Comparison of ENCODE assay signal across 18 mouse cellular contexts in genomic region chr6:6856881-6857280, GRCm38 (mm10). TPM values are rescaled to one million over a fixed set of nuclear protein-coding genes. Genes with fewer than 3 reads are reported as not detected.
DNase-seq lines count a peak whose midpoint lies in the region; ATAC-seq and TF ChIP-seq lines count a peak whose summit lies in the region.
"Had no signal": no experiment of that assay in that cellular context is flagged by ENCODE, and none has a peak within 500 bp of the region (broad histone marks: within the 10 kb centered on the region; RNA-seq: fewer than 3 reads in every experiment).

No protein-coding gene starts in this region.

- H3K9ac ChIP-seq in hindbrain, embryonic 11.5 days (ENCODE audit: low read depth, low read length): no peak overlapping the region
- H3K9ac ChIP-seq in hindbrain, embryonic 13.5 days: no peak overlapping the region
- peak overlapping the region; percentile 44; the same call in 1 of the 2 replicates for H3K9ac ChIP-seq in embryonic facial prominence, embryonic 11.5 days (replicated peaks; ENCODE audit: low read length)
- peak overlapping the region; percentile 57 for H3K9ac ChIP-seq in forebrain, embryonic 12.5 days
- H3K9ac ChIP-seq in limb, embryonic 13.5 days: no peak overlapping the region
- H3K9ac ChIP-seq in lung, postnatal 0 days (replicated peaks; ENCODE audit: low read depth): no peak overlapping the region
- H3K9ac ChIP-seq: liver, embryonic 13.5 days; lung, embryonic 14.5 days had no signal

- no peaks in the 10 kb centered on the region for H3K9me3 ChIP-seq in hindbrain, embryonic 11.5 days (ENCODE audit: control insufficient read depth, low read length)
- no peaks in the 10 kb centered on the region for H3K9me3 ChIP-seq in hindbrain, embryonic 13.5 days
- H3K9me3 ChIP-seq in embryonic facial prominence, embryonic 11.5 days (replicated peaks; ENCODE audit: control insufficient read depth, low read length): no peaks in the 10 kb centered on the region
- no peaks in the 10 kb centered on the region for H3K9me3 ChIP-seq in forebrain, embryonic 12.5 days
- H3K9me3 ChIP-seq in limb, embryonic 13.5 days: no peaks in the 10 kb centered on the region
- H3K9me3 ChIP-seq in lung, postnatal 0 days (ENCODE audit: low read length): no peaks in the 10 kb centered on the region
- H3K9me3 ChIP-seq: liver, embryonic 13.5 days had no signal

- ATAC-seq in hindbrain, embryonic 11.5 days (ENCODE audit: low FRiP score): no peak
- no peak for ATAC-seq in hindbrain, embryonic 13.5 days (ENCODE audit: low FRiP score)
- ATAC-seq in embryonic facial prominence, embryonic 11.5 days (replicated peaks; ENCODE audit: insufficient number of reproducible peaks, low FRiP score, low TSS enrichment, low read depth): no peak
- no peak for ATAC-seq in forebrain, embryonic 12.5 days (ENCODE audit: low FRiP score)
- no peak for ATAC-seq in limb, embryonic 13.5 days (ENCODE audit: low FRiP score, low read depth)
- ATAC-seq in lung, postnatal 0 days: no peak
- ATAC-seq: inflammation-experienced regulatory T-cells, adult 6 months had no signal

- no peaks in the 10 kb centered on the region for H3K4me1 ChIP-seq in hindbrain, embryonic 11.5 days (replicated peaks; ENCODE audit: control insufficient read depth, insufficient read depth, low read length)
- no peaks in the 10 kb centered on the region; the same call in 1 of the 2 replicates for H3K4me1 ChIP-seq in hindbrain, embryonic 13.5 days (replicated peaks)
- H3K4me1 ChIP-seq in embryonic facial prominence, embryonic 11.5 days (ENCODE audit: control insufficient read depth, insufficient read depth, low read length): peaks cover 3% of the 10 kb centered on the region; the same call in 1 of the 2 replicates
- H3K4me1 ChIP-seq in forebrain, embryonic 12.5 days: peaks cover 6% of the 10 kb centered on the region
- peaks cover 28% of the 10 kb centered on the region for H3K4me1 ChIP-seq in limb, embryonic 13.5 days
- H3K4me1 ChIP-seq in lung, postnatal 0 days (ENCODE audit: insufficient read depth, low read depth, low read length): peaks cover 5% of the 10 kb centered on the region; the same call in 1 of the 2 replicates
- H3K4me1 ChIP-seq: liver, embryonic 13.5 days had no signal

- no peak overlapping the region for H3K27ac ChIP-seq in hindbrain, embryonic 11.5 days (ENCODE audit: low read depth, low read length)
- H3K27ac ChIP-seq in hindbrain, embryonic 13.5 days: no peak overlapping the region
- peak overlapping the region; percentile 65; the same call in 1 of the 2 replicates for H3K27ac ChIP-seq in embryonic facial prominence, embryonic 11.5 days (replicated peaks; ENCODE audit: low read depth, low read length)
- H3K27ac ChIP-seq in forebrain, embryonic 12.5 days: peak overlapping the region; percentile 83
- no peak overlapping the region for H3K27ac ChIP-seq in limb, embryonic 13.5 days
- H3K27ac ChIP-seq in lung, postnatal 0 days (ENCODE audit: low read length): no peak overlapping the region
- H3K27ac ChIP-seq: left cerebral cortex, adult 2 months; liver, embryonic 13.5 days; macrophage had no signal

- H3K27me3 ChIP-seq in hindbrain, embryonic 11.5 days (ENCODE audit: control insufficient read depth, insufficient read depth, low read length): peaks cover 92% of the 10 kb centered on the region
- H3K27me3 ChIP-seq in hindbrain, embryonic 13.5 days: peaks cover 96% of the 10 kb centered on the region
- H3K27me3 ChIP-seq in embryonic facial prominence, embryonic 11.5 days (ENCODE audit: control insufficient read depth, insufficient read depth, low read length): peaks cover 25% of the 10 kb centered on the region
- peaks cover 92% of the 10 kb centered on the region for H3K27me3 ChIP-seq in forebrain, embryonic 12.5 days
- H3K27me3 ChIP-seq in limb, embryonic 13.5 days: peaks cover 92% of the 10 kb centered on the region
- H3K27me3 ChIP-seq in lung, postnatal 0 days (replicated peaks; ENCODE audit: insufficient read depth, low read length): peaks cover 65% of the 10 kb centered on the region

- no peaks in the 10 kb centered on the region for H3K36me3 ChIP-seq in hindbrain, embryonic 11.5 days (ENCODE audit: control insufficient read depth, insufficient read depth, low read length)
- no peaks in the 10 kb centered on the region for H3K36me3 ChIP-seq in hindbrain, embryonic 13.5 days
- H3K36me3 ChIP-seq in embryonic facial prominence, embryonic 11.5 days (replicated peaks; ENCODE audit: control insufficient read depth, insufficient read depth, low read depth, low read length): no peaks in the 10 kb centered on the region
- H3K36me3 ChIP-seq in forebrain, embryonic 12.5 days (replicated peaks): no peaks in the 10 kb centered on the region
- H3K36me3 ChIP-seq in limb, embryonic 13.5 days: no peaks in the 10 kb centered on the region
- H3K36me3 ChIP-seq in lung, postnatal 0 days (ENCODE audit: insufficient read depth, low read length): no peaks in the 10 kb centered on the region
- H3K36me3 ChIP-seq: liver, embryonic 13.5 days had no signal

- no peak for TF ChIP-seq CTCF in lung, postnatal 0 days (IDR thresholded peaks at IDR 0.05)

- H3K4me2 ChIP-seq in hindbrain, embryonic 11.5 days (replicated peaks; ENCODE audit: low read depth, low read length): no peak overlapping the region
- H3K4me2 ChIP-seq in hindbrain, embryonic 13.5 days: no peak overlapping the region
- peak overlapping the region; percentile 39; the same call in 1 of the 2 replicates for H3K4me2 ChIP-seq in embryonic facial prominence, embryonic 11.5 days (ENCODE audit: low read depth, low read length)
- H3K4me2 ChIP-seq in forebrain, embryonic 12.5 days: peak overlapping the region; percentile 50
- peak overlapping the region; percentile 47; the same call in 1 of the 2 replicates for H3K4me2 ChIP-seq in limb, embryonic 13.5 days (replicated peaks)
- no peak overlapping the region for H3K4me2 ChIP-seq in lung, postnatal 0 days (replicated peaks; ENCODE audit: low read depth, low read length)
- H3K4me2 ChIP-seq: liver, embryonic 13.5 days; lung, embryonic 14.5 days had no signal

- WGBS in hindbrain, embryonic 11.5 days: 2% methylated on average over 4 of the region's 4 CpGs
- WGBS in hindbrain, embryonic 13.5 days: under 1% methylated on average over 4 of the region's 4 CpGs
- 1% methylated on average over 4 of the region's 4 CpGs for WGBS in embryonic facial prominence, embryonic 11.5 days
- WGBS in forebrain, embryonic 12.5 days: 1% methylated on average over 4 of the region's 4 CpGs
- WGBS in limb, embryonic 13.5 days: 5% methylated on average over 4 of the region's 4 CpGs
- 3% methylated on average over 4 of the region's 4 CpGs for WGBS in lung, postnatal 0 days

- H3K4me3 ChIP-seq in hindbrain, embryonic 11.5 days (ENCODE audit: low read depth, low read length): no peak overlapping the region
- H3K4me3 ChIP-seq in hindbrain, embryonic 13.5 days: no peak overlapping the region
- peak overlapping the region; percentile 17; the same call in 1 of the 2 replicates for H3K4me3 ChIP-seq in embryonic facial prominence, embryonic 11.5 days (ENCODE audit: low read depth, low read length)
- peak overlapping the region; percentile 35 for H3K4me3 ChIP-seq in forebrain, embryonic 12.5 days (replicated peaks)
- H3K4me3 ChIP-seq in limb, embryonic 13.5 days: no peak overlapping the region
- H3K4me3 ChIP-seq in lung, postnatal 0 days (ENCODE audit: low read depth, low read length): no peak overlapping the region
- H3K4me3 ChIP-seq: liver, embryonic 13.5 days had no signal

- no peak for TF ChIP-seq EP300 in lung, postnatal 0 days (IDR thresholded peaks at IDR 0.05)

- DNase-seq in hindbrain, embryonic 11.5 days (ENCODE audit: low spot score): peak; percentile 43
- DNase-seq in embryonic facial prominence, embryonic 11.5 days (ENCODE audit: low spot score): peak; percentile 14
- DNase-seq in lung, postnatal 0 days (ENCODE audit: low spot score): no peak
- DNase-seq in yolk sac, embryonic 10.5 days (ENCODE audit: low spot score): no peak
- no peak for DNase-seq in cerebellum, adult 11-12 months
- DNase-seq: cerebellum, adult 8-10 months; kidney, adult 9 months; kidney, postnatal 25 days; left cerebral cortex, postnatal 4 days; liver, embryonic 13.5 days; lung, embryonic 14.5 days had no signal

RNA-seq across cellular contexts. Expression of gene Dlx6, which starts 6.3 kb away (rescaled TPM):
- polyA plus RNA-seq in hindbrain, embryonic 11.5 days (2014; fragmentation: Nextera tagmentation; extraction: Ambion mirVana): 0.29 and 0.65 TPM in 2 replicates
- polyA plus RNA-seq in hindbrain, embryonic 13.5 days (2015; fragmentation: Nextera tagmentation; extraction: Ambion mirVana): 0.18 TPM in 1 of 2 replicates, not detected in the other
- 3.2 and 5.1 TPM in 2 replicates for polyA plus RNA-seq in embryonic facial prominence, embryonic 11.5 days (2014; fragmentation: Nextera tagmentation; extraction: Ambion mirVana)
- polyA plus RNA-seq in forebrain, embryonic 12.5 days (2016; fragmentation: Nextera tagmentation; extraction: Ambion mirVana): 10.1 and 15.7 TPM in 2 replicates
- polyA plus RNA-seq in limb, embryonic 13.5 days (2015; fragmentation: Nextera tagmentation; extraction: Ambion mirVana): 1.5 and 2.7 TPM in 2 replicates
- polyA plus RNA-seq in lung, postnatal 0 days (2015; fragmentation: Nextera tagmentation; extraction: Ambion mirVana): not detected in 2 replicates
- polyA plus RNA-seq: heart, embryonic 16.5 days; inflammation-experienced regulatory T-cells, adult 6 months; liver, embryonic 13.5 days; lung, embryonic 14.5 days; macrophage had no signal

RNA-seq across cellular contexts. Expression of gene Dlx5, which starts 25.0 kb away (rescaled TPM):
- polyA plus RNA-seq in hindbrain, embryonic 11.5 days (2014; fragmentation: Nextera tagmentation; extraction: Ambion mirVana): 2.3 and 6.2 TPM in 2 replicates
- 1.3 and 1.9 TPM in 2 replicates for polyA plus RNA-seq in hindbrain, embryonic 13.5 days (2015; fragmentation: Nextera tagmentation; extraction: Ambion mirVana)
- polyA plus RNA-seq in embryonic facial prominence, embryonic 11.5 days (2014; fragmentation: Nextera tagmentation; extraction: Ambion mirVana): 54.5 and 63.8 TPM in 2 replicates
- 68.0 and 102 TPM in 2 replicates for polyA plus RNA-seq in forebrain, embryonic 12.5 days (2016; fragmentation: Nextera tagmentation; extraction: Ambion mirVana)
- polyA plus RNA-seq in limb, embryonic 13.5 days (2015; fragmentation: Nextera tagmentation; extraction: Ambion mirVana): 30.7 and 41.3 TPM in 2 replicates
- not detected in 2 replicates for polyA plus RNA-seq in lung, postnatal 0 days (2015; fragmentation: Nextera tagmentation; extraction: Ambion mirVana)
- polyA plus RNA-seq: inflammation-experienced regulatory T-cells, adult 6 months; liver, embryonic 13.5 days; macrophage had no signal

Comparison
In these comparisons a context has a peak if more than half of its experiments do, and no peak if none do; other contexts are left out.
1. DNase-seq: peak in hindbrain, embryonic 11.5 days (single experiment) and embryonic facial prominence, embryonic 11.5 days (single experiment); none in lung, postnatal 0 days (single experiment), yolk sac, embryonic 10.5 days (single experiment) and cerebellum, adult 11-12 months (single experiment).
2. H3K27ac ChIP-seq: peak in embryonic facial prominence, embryonic 11.5 days (single experiment) and forebrain, embryonic 12.5 days (single experiment); none in hindbrain, embryonic 11.5 days (single experiment), hindbrain, embryonic 13.5 days (single experiment), limb, embryonic 13.5 days (single experiment) and lung, postnatal 0 days (single experiment).
3. H3K4me2 ChIP-seq: peak in embryonic facial prominence, embryonic 11.5 days (single experiment), forebrain, embryonic 12.5 days (single experiment) and limb, embryonic 13.5 days (single experiment); none in hindbrain, embryonic 11.5 days (single experiment), hindbrain, embryonic 13.5 days (single experiment) and lung, postnatal 0 days (single experiment).
4. H3K4me3 ChIP-seq: peak in embryonic facial prominence, embryonic 11.5 days (single experiment) and forebrain, embryonic 12.5 days (single experiment); none in hindbrain, embryonic 11.5 days (single experiment), hindbrain, embryonic 13.5 days (single experiment), limb, embryonic 13.5 days (single experiment) and lung, postnatal 0 days (single experiment).
5. H3K9ac ChIP-seq: peak in embryonic facial prominence, embryonic 11.5 days (single experiment) and forebrain, embryonic 12.5 days (single experiment); none in hindbrain, embryonic 11.5 days (single experiment), hindbrain, embryonic 13.5 days (single experiment), limb, embryonic 13.5 days (single experiment) and lung, postnatal 0 days (single experiment).